11 mouse cellular contexts compared by ENCODE assay signal in the genomic region with DNA sequence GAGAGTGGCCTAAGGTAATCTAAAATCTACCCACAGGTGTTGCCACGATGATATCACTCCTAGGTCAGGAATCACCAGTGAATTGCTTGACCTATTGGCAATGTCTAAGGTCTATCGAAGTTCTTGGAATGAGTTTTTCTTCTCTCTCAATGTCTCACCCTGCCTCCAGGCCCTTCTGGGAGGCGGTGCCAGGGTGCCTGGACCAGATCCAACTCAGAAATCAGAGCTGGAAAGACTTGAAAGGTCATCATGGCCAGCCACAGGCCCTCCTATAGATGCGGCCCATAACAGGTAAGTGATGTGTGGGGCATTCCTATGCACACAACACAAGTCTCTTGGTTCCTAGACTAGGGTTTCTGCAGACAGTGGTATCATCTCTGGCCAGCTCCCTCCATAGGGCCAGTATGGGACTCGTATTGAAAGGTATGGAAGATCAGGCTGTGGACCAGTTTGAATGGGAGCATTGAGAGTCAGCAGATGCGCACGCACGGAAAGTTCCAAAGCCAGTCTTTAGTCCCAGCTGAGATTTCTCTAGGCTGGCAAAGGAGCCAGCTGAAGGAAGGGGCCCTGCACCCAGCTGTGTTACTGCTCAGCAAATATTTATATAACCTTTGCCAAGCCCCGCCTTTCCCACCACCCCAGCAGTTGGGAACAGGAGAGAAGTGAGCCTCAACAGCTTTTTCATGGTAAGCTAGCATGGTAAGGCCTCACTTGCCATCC.
DNase-seq lines count a peak whose midpoint lies in the region; ATAC-seq and TF ChIP-seq lines count a peak whose summit lies in the region.
"Had no signal": no experiment of that assay in that cellular context is flagged by ENCODE, and none has a peak within 500 bp of the region (broad histone marks: within the 10 kb centered on the region; RNA-seq: fewer than 3 reads in every experiment).

No protein-coding gene starts in this region.

- no peak overlapping the region for H3K9ac ChIP-seq in heart, postnatal 0 days (replicated peaks; ENCODE audit: low read depth, low read length)
- no peak overlapping the region for H3K9ac ChIP-seq in lung, embryonic 14.5 days
- H3K9ac ChIP-seq in forebrain, embryonic 15.5 days (replicated peaks), result no peak overlapping the region
- H3K9ac ChIP-seq: neural tube, embryonic 12.5 days had no signal

- no peaks in the 10 kb centered on the region for H3K36me3 ChIP-seq in heart, postnatal 0 days (replicated peaks; ENCODE audit: control insufficient read depth, insufficient read depth, low read length)
- H3K36me3 ChIP-seq in lung, embryonic 14.5 days (ENCODE audit: insufficient read depth), result no peaks in the 10 kb centered on the region
- H3K36me3 ChIP-seq in forebrain, embryonic 15.5 days, result no peaks in the 10 kb centered on the region
- H3K36me3 ChIP-seq: neural tube, embryonic 12.5 days had no signal

- no peak overlapping the region for H3K4me3 ChIP-seq in heart, postnatal 0 days (ENCODE audit: low read depth, low read length)
- H3K4me3 ChIP-seq in lung, embryonic 14.5 days (ENCODE audit: low read depth, low read length), result no peak overlapping the region
- no peak overlapping the region for H3K4me3 ChIP-seq in forebrain, embryonic 15.5 days
- H3K4me3 ChIP-seq: neural tube, embryonic 12.5 days had no signal

- no peak for TF ChIP-seq EP300 in heart, postnatal 0 days (IDR thresholded peaks at IDR 0.05; ENCODE audit: low read depth)

- no peak for DNase-seq in heart, postnatal 0 days (ENCODE audit: low spot score)
- DNase-seq in heart, postnatal 36 days, result no peak
- peak; percentile 43 for DNase-seq in urinary bladder, postnatal 14 days (ENCODE audit: low spot score)
- DNase-seq in urinary bladder, postnatal 25 days (ENCODE audit: low spot score), result no peak
- DNase-seq in lung, embryonic 14.5 days, result peak; percentile 87
- DNase-seq in layer of hippocampus, postnatal 10 days (ENCODE audit: low spot score in 2 of 2), result no peak
- DNase-seq: kidney, postnatal 14 days; right cerebral cortex, postnatal 4 days; thymus, postnatal 4 days had no signal

- H3K4me2 ChIP-seq in heart, postnatal 0 days (ENCODE audit: low read depth, low read length), result no peak overlapping the region
- 0 out of 2 replicates have a peak overlapping the region, but pooled peaks have one; percentile 8 for H3K4me2 ChIP-seq in lung, embryonic 14.5 days
- H3K4me2 ChIP-seq in forebrain, embryonic 15.5 days (replicated peaks), result no peak overlapping the region
- H3K4me2 ChIP-seq: neural tube, embryonic 12.5 days had no signal

- H3K9me3 ChIP-seq in heart, postnatal 0 days (replicated peaks; ENCODE audit: control insufficient read depth, low read length), result no peaks in the 10 kb centered on the region
- no peaks in the 10 kb centered on the region for H3K9me3 ChIP-seq in lung, embryonic 14.5 days (ENCODE audit: low read depth, low read length)
- H3K9me3 ChIP-seq in forebrain, embryonic 15.5 days, result no peaks in the 10 kb centered on the region
- H3K9me3 ChIP-seq: neural tube, embryonic 12.5 days had no signal

- TF ChIP-seq CTCF in heart, postnatal 0 days (IDR thresholded peaks at IDR 0.05; ENCODE audit: low read depth), result no peak
- TF ChIP-seq CTCF in lung, embryonic 14.5 days (IDR thresholded peaks at IDR 0.05; ENCODE audit: low read depth), result no peak

- intact Hi-C loops in heart, postnatal 36 days (cut with DNase I), result no loop called here

- 0 out of 2 replicates have a peak overlapping the region, but pooled peaks have one; percentile 83 for H3K27ac ChIP-seq in heart, postnatal 0 days (ENCODE audit: low read depth)
- H3K27ac ChIP-seq in lung, embryonic 14.5 days (ENCODE audit: low read depth), result 0 out of 2 replicates have a peak overlapping the region, but pooled peaks have one; percentile 18
- no peak overlapping the region for H3K27ac ChIP-seq in forebrain, embryonic 15.5 days (replicated peaks)
- H3K27ac ChIP-seq: neural tube, embryonic 12.5 days had no signal

- 66% methylated on average over 9 of the region's 9 CpGs for WGBS in heart, postnatal 0 days
- WGBS in lung, embryonic 14.5 days, result 32% methylated on average over 9 of the region's 9 CpGs
- 70% methylated on average over 9 of the region's 9 CpGs for WGBS in forebrain, embryonic 15.5 days

- no peaks in the 10 kb centered on the region for H3K27me3 ChIP-seq in heart, postnatal 0 days (ENCODE audit: control insufficient read depth, insufficient read depth, low read length)
- 0 out of 2 replicates have a peak, but pooled peaks cover 4% of the 10 kb centered on the region for H3K27me3 ChIP-seq in lung, embryonic 14.5 days (ENCODE audit: insufficient read depth, low read length)
- H3K27me3 ChIP-seq in forebrain, embryonic 15.5 days, result no peaks in the 10 kb centered on the region

- ATAC-seq in heart, postnatal 0 days (ENCODE audit: insufficient read depth, low read depth), result no peak
- ATAC-seq in lung, embryonic 14.5 days (ENCODE audit: insufficient read depth), result peak; percentile 67
- no peak for ATAC-seq in forebrain, embryonic 15.5 days (replicated peaks)

- H3K4me1 ChIP-seq in heart, postnatal 0 days (ENCODE audit: control insufficient read depth, insufficient read depth), result peaks cover 49% of the 10 kb centered on the region
- peaks cover 39% of the 10 kb centered on the region for H3K4me1 ChIP-seq in lung, embryonic 14.5 days (ENCODE audit: insufficient read depth)
- peaks cover 84% of the 10 kb centered on the region for H3K4me1 ChIP-seq in forebrain, embryonic 15.5 days

Comparison
In these comparisons a context has a peak if more than half of its experiments do, and no peak if none do; other contexts are left out.
1. DNase-seq: peak in urinary bladder, postnatal 14 days (single experiment) and lung, embryonic 14.5 days (single experiment); none in heart, postnatal 0 days (single experiment), heart, postnatal 36 days (0 of 2), urinary bladder, postnatal 25 days (single experiment) and layer of hippocampus, postnatal 10 days (0 of 2).